Mouse (Mus musculus) MEL (cell line): ENCODE measurements around the gene Gdap2.

ENCODE experiments used
- CTCF ChIP-seq, 3 experiments: IDR thresholded peaks in 2 of 3; conservative IDR thresholded peaks in 1 of 3; 2 replicates each; pipeline ENCODE4 v1.5.1; 2011 to 2012; ENCODE audit warnings: low read length in 3 of 3, low read depth in 2 of 3, mild to moderate bottlenecking in 2 of 3, improper control_type of control experiment in 1 of 3, inconsistent platforms in 1 of 3, mixed read lengths in 1 of 3, moderate library complexity in 1 of 3; ENCODE audit not compliant: control insufficient read depth in 1 of 3, insufficient read depth in 1 of 3, poor library complexity in 1 of 3, severe bottlenecking in 1 of 3
- ELF1 ChIP-seq: IDR thresholded peaks from 2 replicates; pipeline ENCODE4 v1.6.1; 2014; ENCODE audit warnings: low read depth, mild to moderate bottlenecking, inconsistent platforms, low read length, improper control_type of control experiment, moderate library complexity
- GATA1 ChIP-seq: IDR thresholded peaks from 2 replicates; pipeline ENCODE4 v1.6.1; 2011; ENCODE audit warnings: low read depth, low read length, improper control_type of control experiment
- JUND ChIP-seq: IDR thresholded peaks from 2 replicates; pipeline ENCODE4 v1.6.1; 2011; ENCODE audit warnings: low read depth, mild to moderate bottlenecking, improper control_type of control experiment, low read length
- MAX ChIP-seq: IDR thresholded peaks from 2 replicates; pipeline ENCODE4 v1.6.1; 2011; ENCODE audit warnings: low read length, improper control_type of control experiment
- MXI1 ChIP-seq: IDR thresholded peaks from 2 replicates; pipeline ENCODE4 v1.6.1; 2011; ENCODE audit warnings: mild to moderate bottlenecking, low read depth, low read length, improper control_type of control experiment
- POLR2A ChIP-seq, 2 experiments: IDR thresholded peaks; 2 replicates each; pipeline ENCODE4 v1.6.1; 2011 to 2012; ENCODE audit warnings: low read length in 2 of 2, mild to moderate bottlenecking in 2 of 2, control low read depth in 1 of 2, improper control_type of control experiment in 1 of 2, low read depth in 1 of 2, moderate library complexity in 1 of 2; ENCODE audit not compliant: control insufficient read depth in 1 of 2, insufficient read depth in 1 of 2, poor library complexity in 1 of 2
- ZKSCAN1 ChIP-seq: IDR thresholded peaks from 2 replicates; pipeline ENCODE4 v1.6.1; 2012; ENCODE audit warnings: low read depth, mild to moderate bottlenecking, inconsistent platforms, low read length, improper control_type of control experiment, moderate library complexity

- no peak for TF ChIP-seq MAX
- no peak for TF ChIP-seq JUND
- no peak for TF ChIP-seq GATA1
- no peak for TF ChIP-seq POLR2A (IDR thresholded peaks at IDR 0.05; ENCODE audit: control insufficient read depth in 1 of 2, insufficient read depth in 1 of 2, low read depth in 1 of 2, low read length in 2 of 2, poor library complexity in 1 of 2)
- no peak for TF ChIP-seq ZKSCAN1
- no peak for TF ChIP-seq MXI1
- TF ChIP-seq CTCF (IDR thresholded peaks at IDR 0.05 in 2 of 3, conservative IDR thresholded peaks at IDR 0.05 in 1 of 3; ENCODE audit: control insufficient read depth in 1 of 3, insufficient read depth in 1 of 3, low read depth in 2 of 3, low read length in 3 of 3, poor library complexity in 1 of 3, severe bottlenecking in 1 of 3) = no peak
- TF ChIP-seq ELF1 = no peak
These were observed 84.2 kb downstream of the Gdap2 start for GRCm38 (mm10) chr3:100246286-100246825.
